Mouse (Mus musculus): ENCODE results near the gene Ncor1. TPM values are rescaled to one million over a fixed set of nuclear protein-coding genes. Genes with fewer than 3 reads are reported as not detected.
"Not testable (repeated sequence)": the region's sequence is repeated elsewhere in the genome, so short reads cannot be mapped to it uniquely, and the experiment has no call there.

The Ncor1 gene
- total RNA-seq, 1 experiment from 2014 or later: 292 TPM

DNA sequence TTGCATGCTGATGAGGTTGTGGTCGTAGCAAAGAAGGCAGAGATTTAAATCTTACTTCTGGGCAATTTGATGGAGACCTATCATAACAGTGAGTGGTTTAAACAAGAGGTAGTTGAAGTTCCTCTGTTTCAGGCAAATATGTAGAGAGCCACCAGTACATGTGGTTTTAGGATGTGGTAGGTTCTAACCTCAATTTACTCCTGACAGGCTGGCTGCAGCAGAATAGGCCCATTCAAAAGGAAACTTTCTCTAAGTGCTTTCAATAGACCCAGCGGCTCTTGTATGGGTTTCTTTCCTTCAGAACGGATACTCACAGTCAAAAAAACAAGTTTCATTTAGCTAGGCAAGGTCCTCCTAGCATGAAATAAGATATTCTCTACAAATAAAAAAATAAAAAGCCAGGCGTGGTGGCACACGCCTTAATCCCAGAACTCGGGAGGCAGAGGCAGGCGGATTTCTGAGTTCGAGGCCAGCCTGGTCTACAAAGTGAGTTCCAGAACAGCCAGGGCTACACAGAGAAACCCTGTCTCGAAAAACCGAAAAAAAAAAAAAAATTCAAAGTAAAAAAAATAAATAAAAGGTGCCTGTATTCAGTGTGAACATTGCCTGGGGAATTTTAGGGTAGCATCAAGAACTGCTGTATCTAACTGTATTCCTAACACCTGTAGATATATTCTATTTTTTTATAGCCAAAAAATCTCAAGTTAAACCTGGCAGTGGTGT is 70.6 kb downstream of the Ncor1 start:
- no peak for ATAC-seq (replicated peaks; ENCODE audit: insufficient number of reproducible peaks, low FRiP score, low TSS enrichment, poor library complexity, severe bottlenecking)

DNA sequence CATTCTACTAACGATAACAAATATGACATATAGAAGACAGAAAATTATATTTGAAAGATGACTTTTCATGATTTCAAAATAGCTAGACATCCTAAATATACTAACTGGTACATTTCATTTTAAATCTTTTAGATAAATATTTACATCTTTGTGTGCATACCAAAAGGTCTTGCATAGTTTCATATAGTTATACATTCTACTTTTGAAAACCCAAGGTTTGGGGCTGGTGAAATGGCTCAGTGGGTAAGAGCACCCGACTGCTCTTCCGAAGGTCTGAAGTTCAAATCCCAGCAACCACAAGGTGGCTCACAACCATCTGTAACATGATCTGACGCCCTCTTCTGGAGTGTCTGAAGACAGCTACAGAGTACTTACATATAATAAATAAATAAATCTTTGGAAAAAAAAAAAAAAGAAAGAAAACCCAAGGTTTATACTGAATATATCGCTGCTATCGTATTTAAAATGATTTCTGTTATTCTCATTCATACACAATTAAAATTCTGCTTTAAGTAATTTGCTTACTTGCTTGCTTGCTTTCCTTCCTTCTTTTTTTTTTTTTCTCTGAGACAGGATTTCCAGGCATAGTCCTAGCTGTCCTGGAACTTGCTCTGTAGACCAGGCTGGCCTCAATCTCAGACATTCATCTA is 81.0 kb downstream of the Ncor1 start:
- not testable (repeated sequence) for ATAC-seq (replicated peaks; ENCODE audit: insufficient number of reproducible peaks, low FRiP score, low TSS enrichment, poor library complexity, severe bottlenecking)

DNA sequence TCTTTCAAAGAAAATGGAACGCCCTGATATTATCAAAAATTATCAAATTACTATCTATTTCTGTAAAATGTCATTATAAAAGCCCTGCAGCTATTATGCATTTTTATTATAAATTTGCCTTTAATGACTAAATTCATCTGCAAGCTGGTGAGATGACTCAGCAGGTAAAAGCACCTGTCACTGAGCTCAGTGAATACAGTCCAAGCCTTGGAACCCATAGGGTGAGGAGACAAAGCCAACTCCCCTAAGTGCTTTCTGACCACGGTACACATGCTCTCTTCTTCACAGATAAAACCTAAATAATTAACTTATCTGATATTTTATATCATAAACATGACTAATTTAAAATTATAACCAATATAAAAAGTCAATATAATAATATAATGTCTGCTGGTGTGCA is 86.6 kb downstream of the Ncor1 start:
- no peak for ATAC-seq (replicated peaks; ENCODE audit: insufficient number of reproducible peaks, low FRiP score, low TSS enrichment, poor library complexity, severe bottlenecking)

DNA sequence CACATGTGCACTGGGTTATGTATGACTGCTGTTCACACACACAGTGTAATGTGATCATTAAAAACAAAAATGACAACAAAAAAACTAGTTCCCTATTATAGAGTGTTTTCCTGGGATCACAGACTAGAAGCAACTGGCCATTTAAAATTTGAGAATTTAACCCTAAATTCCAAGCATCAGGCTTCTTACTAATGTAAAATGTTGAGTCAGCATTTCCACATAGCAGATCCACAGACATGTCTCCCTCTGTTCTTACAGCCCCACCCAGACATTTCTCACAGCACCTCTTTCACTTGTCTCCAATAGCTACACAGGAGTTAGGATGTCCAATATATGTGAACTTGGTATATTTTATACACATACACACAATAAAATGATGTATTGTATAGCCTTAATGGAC is 88.4 kb downstream of the Ncor1 start:
- ATAC-seq (replicated peaks; ENCODE audit: insufficient number of reproducible peaks, low FRiP score, low TSS enrichment, poor library complexity, severe bottlenecking): no peak

DNA sequence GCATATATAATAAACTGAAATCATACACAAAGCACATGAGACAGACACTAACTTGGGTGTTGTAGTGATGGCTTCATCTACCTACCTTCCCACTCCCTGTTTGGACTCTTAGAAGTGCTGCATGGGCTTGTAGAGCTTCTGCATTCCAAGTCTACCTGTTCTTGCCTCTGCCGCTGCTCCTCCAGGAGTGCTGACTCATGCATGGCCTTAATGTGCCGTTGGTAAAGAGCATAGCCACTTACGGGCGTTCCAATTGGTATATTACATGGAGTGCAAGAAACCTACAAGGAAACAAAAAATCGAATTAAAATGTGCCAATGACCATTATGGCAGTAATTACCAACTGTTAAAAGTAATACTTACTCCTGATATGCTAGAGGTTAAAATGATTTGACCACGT is 91.5 kb downstream of the Ncor1 start:
- ATAC-seq (replicated peaks; ENCODE audit: insufficient number of reproducible peaks, low FRiP score, low TSS enrichment, poor library complexity, severe bottlenecking): no peak

DNA sequence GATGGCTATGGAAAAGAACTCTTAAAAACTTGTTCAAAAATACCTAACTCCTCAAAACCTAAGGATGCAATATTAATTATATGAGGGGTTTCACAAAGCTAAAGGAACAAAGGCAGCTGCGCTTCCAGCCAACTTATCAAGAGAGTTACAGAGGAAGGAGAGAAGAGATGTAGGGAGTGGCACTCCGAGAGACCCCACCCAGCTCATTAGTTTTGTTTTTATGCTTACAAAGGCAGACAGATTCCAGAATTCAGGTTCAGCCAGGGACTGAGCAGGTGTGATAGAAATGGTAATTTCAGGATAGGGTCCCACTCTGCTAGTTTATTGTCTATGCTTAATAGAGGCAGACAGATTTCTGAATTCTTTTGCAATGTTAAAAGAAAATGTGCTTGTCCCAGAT is 103.1 kb downstream of the Ncor1 start:
- no peak for ATAC-seq (replicated peaks; ENCODE audit: insufficient number of reproducible peaks, low FRiP score, low TSS enrichment, poor library complexity, severe bottlenecking)

DNA sequence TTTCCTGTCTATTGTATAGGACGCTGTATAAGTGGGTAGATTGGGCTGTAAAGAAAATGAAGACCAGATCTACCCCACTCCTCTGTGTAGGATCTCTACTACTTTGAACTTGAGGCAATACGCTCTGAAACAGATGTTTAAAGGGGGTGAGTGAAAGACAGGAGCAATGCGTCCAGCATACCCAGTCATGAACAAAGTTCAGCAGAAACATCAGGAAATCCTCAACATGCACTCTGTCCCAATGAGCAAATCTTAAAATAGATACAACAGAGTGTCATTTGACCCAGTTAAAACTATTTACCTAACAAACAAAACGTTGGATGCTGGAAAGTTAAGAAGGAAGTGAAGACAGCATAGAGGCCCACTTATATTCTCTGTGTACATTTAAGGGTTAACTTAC is 106.4 kb downstream of the Ncor1 start:
- no peak for ATAC-seq (replicated peaks; ENCODE audit: insufficient number of reproducible peaks, low FRiP score, low TSS enrichment, poor library complexity, severe bottlenecking)

DNA sequence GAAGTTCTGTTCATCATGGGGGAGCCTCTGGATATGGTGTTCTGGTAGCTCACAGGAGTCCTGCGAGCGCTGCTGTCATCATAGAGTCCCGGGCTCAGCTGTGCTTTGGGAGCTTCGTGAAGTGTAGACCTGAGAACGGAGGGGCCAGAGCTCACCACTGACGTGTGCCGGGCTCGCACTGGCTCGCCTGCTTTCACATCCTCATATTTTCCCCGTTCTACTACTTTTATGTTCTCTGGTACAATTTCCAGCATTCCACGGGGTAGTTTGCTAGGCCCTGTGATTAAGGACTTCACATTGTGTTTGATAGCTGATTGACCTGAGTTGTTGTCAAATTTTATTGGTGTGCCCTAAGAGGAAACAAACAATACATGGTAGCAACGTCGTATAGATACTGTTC is 115.3 kb downstream of the Ncor1 start:
- ATAC-seq (replicated peaks; ENCODE audit: insufficient number of reproducible peaks, low FRiP score, low TSS enrichment, poor library complexity, severe bottlenecking): no peak

DNA sequence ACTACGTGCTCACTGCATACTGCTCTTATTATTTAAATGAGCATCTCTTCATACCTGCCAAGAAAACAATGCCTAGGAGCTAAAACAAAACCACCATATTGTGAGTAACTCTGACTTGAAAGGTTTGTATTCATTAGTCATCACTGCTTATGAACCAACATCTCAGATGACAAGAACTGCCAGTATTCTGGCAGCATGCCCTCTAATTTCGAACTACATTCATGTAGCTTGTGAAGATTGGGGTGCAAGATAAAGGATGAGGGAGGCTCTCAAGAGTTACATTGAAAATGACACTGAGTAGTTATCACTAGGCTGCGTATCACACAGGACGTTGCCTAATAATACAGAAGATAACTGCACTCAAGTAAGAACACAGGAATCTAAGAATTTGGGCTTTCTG is 126.1 kb downstream of the Ncor1 start:
- ATAC-seq (replicated peaks; ENCODE audit: insufficient number of reproducible peaks, low FRiP score, low TSS enrichment, poor library complexity, severe bottlenecking): no peak

DNA sequence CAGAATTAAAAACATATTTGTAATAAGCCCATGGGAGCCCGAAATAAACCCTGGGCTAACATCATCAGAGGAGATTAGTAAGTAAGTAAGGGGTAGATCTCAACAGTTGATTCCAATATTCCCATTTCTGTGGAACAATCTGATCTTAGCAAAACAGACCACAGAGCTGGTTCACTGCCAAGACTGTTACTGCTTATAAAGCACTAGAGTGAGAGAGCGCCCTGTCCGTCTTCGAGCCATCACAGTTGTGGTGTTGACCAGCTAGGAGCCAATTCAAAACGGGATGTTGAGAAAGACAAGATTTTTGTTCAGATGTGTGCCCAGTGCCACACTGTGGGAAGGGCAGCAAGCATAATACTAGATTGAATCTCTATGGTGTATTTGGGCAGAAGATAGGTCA is 127.2 kb downstream of the Ncor1 start:
- no peak for ATAC-seq (replicated peaks; ENCODE audit: insufficient number of reproducible peaks, low FRiP score, low TSS enrichment, poor library complexity, severe bottlenecking)

DNA sequence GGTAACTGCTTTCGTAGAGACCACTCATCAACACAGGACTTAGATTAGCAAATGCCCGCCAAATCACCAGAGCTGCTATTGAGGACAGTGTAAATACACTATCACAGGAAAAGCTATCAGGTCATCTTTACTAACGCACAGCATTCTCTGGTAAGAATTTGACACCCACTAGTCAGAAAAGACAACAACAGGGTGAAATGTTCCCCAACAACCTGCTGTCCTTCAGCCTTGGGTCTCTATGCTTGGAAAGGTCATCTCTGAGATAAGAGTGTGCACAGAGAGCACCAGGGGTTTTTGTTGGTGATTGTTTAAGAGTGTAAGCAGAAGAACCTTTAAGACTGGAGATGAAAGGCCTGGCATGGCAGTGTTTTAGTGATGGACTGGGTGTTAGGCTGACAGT is 134.7 kb downstream of the Ncor1 start:
- ATAC-seq (replicated peaks; ENCODE audit: insufficient number of reproducible peaks, low FRiP score, low TSS enrichment, poor library complexity, severe bottlenecking): no peak

DNA sequence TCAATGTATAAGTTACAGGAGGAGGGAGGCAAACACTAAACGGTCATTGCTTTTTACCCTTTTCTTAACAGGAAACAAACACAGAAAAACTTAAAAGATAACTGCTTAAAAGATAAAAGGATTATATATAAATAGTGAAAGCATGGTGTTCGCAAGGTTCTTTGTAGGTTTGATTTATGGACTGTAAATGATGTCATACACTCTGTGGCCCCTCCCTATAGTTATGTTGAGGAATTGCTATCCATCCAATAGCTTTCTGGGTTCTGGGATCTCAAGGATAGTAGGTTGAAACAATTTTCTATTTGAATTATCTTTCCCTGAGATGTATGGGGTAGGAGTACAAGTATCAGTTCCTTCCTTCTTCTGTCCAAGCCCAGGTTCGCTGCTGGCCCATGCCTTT is 138.2 kb downstream of the Ncor1 start:
- ATAC-seq (replicated peaks; ENCODE audit: insufficient number of reproducible peaks, low FRiP score, low TSS enrichment, poor library complexity, severe bottlenecking): no peak

DNA sequence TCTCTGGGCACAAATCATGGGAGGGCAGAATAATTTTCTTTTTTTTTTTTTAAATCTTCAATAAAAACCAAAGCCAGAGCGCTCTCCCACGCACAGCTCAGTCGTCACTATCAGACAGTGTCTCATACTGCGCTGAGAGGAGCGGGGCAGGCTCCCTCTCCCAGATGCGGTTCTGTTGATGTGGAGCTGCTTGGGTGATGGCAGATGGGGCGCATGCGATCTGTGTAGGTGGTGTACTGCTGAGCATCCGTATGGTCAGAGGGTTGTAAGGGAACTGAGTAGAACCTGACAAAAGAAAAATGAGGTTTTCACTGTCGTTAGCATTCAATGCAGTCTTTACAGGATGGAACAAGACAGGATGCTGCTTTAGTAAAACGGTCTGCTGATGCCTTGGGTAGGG is 140.6 kb downstream of the Ncor1 start:
- ATAC-seq (replicated peaks; ENCODE audit: insufficient number of reproducible peaks, low FRiP score, low TSS enrichment, poor library complexity, severe bottlenecking): no peak

DNA sequence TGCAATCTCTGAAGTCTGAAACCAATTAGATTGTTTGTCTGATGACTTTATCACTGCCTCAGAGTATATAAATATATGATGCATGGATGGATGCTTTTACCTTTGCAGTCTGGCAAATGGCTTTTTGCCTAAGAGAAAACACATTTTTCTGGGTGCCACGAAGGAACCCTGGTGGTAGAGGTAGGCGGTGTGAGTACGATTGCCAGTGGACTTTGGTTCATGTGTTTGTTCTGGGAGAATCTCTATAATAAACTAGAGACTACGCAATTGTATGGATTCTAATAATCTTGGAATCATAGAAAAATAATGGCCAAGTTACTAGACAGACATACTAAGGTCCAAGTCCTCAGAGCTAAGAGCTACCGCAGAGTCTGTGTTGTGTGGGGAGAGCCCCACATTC is 143.4 kb downstream of the Ncor1 start:
- no peak for ATAC-seq (replicated peaks; ENCODE audit: insufficient number of reproducible peaks, low FRiP score, low TSS enrichment, poor library complexity, severe bottlenecking)

DNA sequence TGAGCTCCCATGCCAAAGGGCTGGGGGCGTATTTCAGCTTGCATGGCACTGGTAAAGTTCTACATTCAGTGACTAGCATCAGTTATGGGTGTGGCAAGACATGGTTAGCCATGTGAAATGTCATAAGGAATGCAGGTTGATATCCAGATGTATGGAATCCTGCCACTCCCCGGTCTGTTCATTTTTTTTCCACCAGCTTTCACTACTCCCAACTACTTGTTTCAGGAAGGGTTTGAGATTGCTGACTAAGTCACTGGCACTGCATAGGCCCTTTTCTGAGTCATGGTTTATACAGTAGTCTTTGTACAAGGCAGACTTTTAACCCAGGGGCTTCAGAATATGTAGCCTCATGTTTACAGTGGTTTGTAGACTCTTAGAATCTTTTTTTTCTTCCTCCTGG is 149.0 kb downstream of the Ncor1 start:
- ATAC-seq (replicated peaks; ENCODE audit: insufficient number of reproducible peaks, low FRiP score, low TSS enrichment, poor library complexity, severe bottlenecking): no peak

DNA sequence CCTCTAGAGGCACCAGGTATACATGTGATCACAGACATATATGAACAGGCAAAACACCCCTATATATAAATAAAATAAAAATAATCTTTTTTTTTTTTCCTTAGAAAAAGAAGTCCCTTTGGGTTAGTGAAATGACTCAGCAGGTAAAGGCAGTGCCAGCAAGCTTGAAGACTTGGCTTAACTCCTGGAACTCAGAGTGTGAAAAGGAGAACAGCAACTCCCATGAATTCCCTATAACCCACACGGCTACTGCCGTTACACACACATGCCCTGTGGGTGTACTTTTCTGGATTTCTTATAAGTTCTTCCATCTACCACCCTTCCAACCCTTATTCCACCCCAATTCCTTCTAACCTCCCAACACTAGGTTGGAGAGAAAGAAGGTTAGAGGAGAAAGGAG is 152.5 kb downstream of the Ncor1 start:
- no peak for ATAC-seq (replicated peaks; ENCODE audit: insufficient number of reproducible peaks, low FRiP score, low TSS enrichment, poor library complexity, severe bottlenecking)

DNA sequence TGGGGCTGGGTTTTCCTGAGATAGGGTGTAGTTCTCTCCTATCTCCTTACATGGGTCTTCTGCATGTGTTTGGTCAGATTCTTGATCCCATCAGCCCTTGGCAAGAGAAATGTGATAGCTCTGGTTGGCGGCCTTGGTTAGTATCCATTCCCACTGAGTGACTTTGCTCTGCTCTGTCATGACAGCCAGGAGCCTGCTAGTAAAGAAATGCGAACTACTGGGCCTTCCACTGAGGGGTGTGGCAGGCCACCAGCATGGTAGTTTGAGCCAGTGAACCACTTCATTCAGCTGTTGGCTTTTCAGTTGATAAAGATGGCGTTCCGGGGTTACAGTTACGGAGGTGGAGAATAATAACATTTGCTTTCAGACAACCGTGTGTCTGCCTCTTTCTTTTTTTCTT is 159.5 kb downstream of the Ncor1 start:
- no peak for ATAC-seq (replicated peaks; ENCODE audit: insufficient number of reproducible peaks, low FRiP score, low TSS enrichment, poor library complexity, severe bottlenecking)

DNA sequence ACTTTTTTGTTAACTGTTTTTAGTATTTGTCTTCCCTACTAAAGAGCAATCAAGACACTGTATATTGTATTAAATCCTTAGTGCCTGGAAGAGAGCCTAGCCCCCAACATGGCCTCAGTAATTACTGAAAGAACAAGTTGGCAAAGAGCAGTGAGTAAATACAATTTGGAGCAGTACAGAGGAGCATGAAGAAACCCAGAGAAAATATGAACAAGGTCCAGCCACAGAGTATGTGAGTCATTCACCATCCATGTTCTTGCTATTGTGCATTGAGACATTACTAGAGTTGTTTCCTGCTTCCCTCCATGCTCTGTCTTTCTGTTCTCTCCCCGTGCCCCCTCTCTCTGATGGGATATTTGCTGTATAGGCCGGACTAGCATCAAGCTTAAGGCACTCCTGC is 164.2 kb downstream of the Ncor1 start:
- ATAC-seq (replicated peaks; ENCODE audit: insufficient number of reproducible peaks, low FRiP score, low TSS enrichment, poor library complexity, severe bottlenecking): no peak

DNA sequence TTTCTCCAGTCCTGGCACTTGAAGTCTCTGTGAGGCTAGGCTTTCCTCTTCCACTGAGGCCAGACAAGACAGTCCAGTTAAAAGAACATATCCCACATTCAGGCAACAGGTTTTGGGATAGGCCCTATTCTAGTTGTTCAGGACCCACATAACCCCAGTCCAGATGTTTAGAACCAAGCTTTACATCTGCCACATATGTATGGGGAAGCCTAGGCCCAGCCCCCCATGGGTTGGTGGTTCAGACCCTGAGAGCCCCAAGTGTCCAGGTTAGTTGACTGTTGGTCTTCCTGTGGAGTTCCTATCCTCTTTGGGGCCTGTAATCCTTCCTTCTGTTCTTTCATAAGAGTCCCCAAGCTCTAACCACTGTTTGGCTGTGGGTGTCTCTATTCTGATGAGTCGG is 170.6 kb downstream of the Ncor1 start:
- ATAC-seq (replicated peaks; ENCODE audit: insufficient number of reproducible peaks, low FRiP score, low TSS enrichment, poor library complexity, severe bottlenecking): no peak

DNA sequence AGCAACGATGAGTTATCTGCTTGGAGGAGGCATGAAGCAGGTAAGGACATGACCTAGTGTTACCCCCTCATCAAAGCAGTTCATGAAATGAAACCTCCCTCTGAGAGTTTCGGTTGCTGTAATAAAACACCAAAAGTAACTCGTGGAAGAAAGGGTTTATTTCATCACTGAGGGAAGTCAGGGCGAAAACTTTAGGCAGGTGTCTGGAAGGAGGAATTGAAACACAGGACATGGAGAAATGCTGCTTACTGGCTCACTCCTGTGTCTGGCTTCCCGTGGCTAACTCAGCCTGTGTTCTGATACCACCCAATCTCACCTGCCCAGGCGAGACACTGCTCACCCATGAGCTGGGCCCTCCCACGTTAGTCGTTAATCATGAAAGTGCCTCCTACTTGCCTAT is 173.3 kb downstream of the Ncor1 start:
- no peak for ATAC-seq (replicated peaks; ENCODE audit: insufficient number of reproducible peaks, low FRiP score, low TSS enrichment, poor library complexity, severe bottlenecking)

DNA sequence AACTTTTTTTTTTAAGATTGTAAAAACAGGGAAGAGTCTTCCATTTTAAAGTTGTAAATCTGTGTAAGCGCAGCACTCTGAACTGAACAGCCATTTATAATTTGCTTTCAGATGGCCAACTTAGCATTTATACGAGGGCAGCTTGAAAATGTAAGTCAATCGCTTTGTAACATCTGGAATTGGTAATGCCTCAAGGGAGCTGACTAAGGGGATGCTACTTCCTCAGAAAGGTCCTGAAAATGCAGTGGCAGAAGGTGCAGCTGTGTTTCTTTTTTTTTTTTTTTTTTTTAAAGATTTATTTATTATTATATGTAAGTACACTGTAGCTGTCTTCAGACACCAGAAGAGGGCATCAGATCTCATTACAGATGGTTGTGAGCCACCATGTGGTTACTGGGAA is 174.3 kb downstream of the Ncor1 start:
- not testable (repeated sequence) for ATAC-seq (replicated peaks; ENCODE audit: insufficient number of reproducible peaks, low FRiP score, low TSS enrichment, poor library complexity, severe bottlenecking)

Measured in monocyte, adult 5-6 weeks (primary cell).